Mouse (Mus musculus): ENCODE data around the gene Sirt2. TPM values are rescaled to one million over a fixed set of nuclear protein-coding genes. Genes with fewer than 3 reads are reported as not detected.

The Sirt2 gene
- polyA plus RNA-seq, 1 experiment from 2014 or later = 49.0 TPM

GRCm38 (mm10) chr7:28781261-28781663 lies 14.7 kb downstream of the Sirt2 start:
- ATAC-seq (ENCODE audit: insufficient number of reproducible peaks, low FRiP score) = no peak
- H3K36me3 ChIP-seq = peaks cover 36% of the 10 kb centered on the region

GRCm38 (mm10) chr7:28785161-28785560 lies 18.6 kb downstream of the Sirt2 start:
- Histone ChIP-seq H3K27me3 (replicated peaks) (no peaks in the 10 kb centered on the region), H3K36me3 (peaks cover 41% of the 10 kb centered on the region), H3K4me2 (no peak overlapping the region), H3K9me3 (replicated peaks) (no peaks in the 10 kb centered on the region), H3K9ac (no peak overlapping the region), H3K4me3 (no peak overlapping the region), H3K27ac (ENCODE audit: poor library complexity, severe bottlenecking) (no peak overlapping the region), H3K4me1 (replicated peaks) (peaks cover 31% of the 10 kb centered on the region)
- no peak for ATAC-seq (ENCODE audit: insufficient number of reproducible peaks, low FRiP score)
- 75% methylated on average over 5 of the region's 5 CpGs for WGBS

More at GRCm38 (mm10) chr7:28781261-28781663, 14.7 kb downstream of the Sirt2 start:
- Histone ChIP-seq H3K27ac (ENCODE audit: poor library complexity, severe bottlenecking) (no peak overlapping the region), H3K9ac (0 out of 2 replicates have a peak overlapping the region, but pooled peaks have one; percentile 13), H3K27me3 (replicated peaks) (no peaks in the 10 kb centered on the region), H3K4me1 (replicated peaks) (peaks cover 26% of the 10 kb centered on the region), H3K9me3 (replicated peaks) (no peaks in the 10 kb centered on the region), H3K4me2 (no peak overlapping the region), H3K4me3 (no peak overlapping the region)
- 89% methylated on average over 8 of the region's 8 CpGs for WGBS

GRCm38 (mm10) chr7:28787884-28788283 lies 21.3 kb downstream of the Sirt2 start:
- WGBS = 92% methylated on average over 9 of the region's 9 CpGs
- H3K4me2 ChIP-seq = no peak overlapping the region
- no peak overlapping the region for H3K27ac ChIP-seq (ENCODE audit: poor library complexity, severe bottlenecking)
- ATAC-seq (ENCODE audit: insufficient number of reproducible peaks, low FRiP score) = no peak
- H3K4me1 ChIP-seq (replicated peaks) = peaks cover 8% of the 10 kb centered on the region
- H3K9ac ChIP-seq = no peak overlapping the region
- H3K27me3 ChIP-seq (replicated peaks) = no peaks in the 10 kb centered on the region
- H3K4me3 ChIP-seq = no peak overlapping the region
- H3K36me3 ChIP-seq = peaks cover 39% of the 10 kb centered on the region
- H3K9me3 ChIP-seq (replicated peaks) = no peaks in the 10 kb centered on the region

GRCm38 (mm10) chr7:28788307-28789195 lies 22.0 kb downstream of the Sirt2 start, which contains the start of gene Rinl:
TSS of gene Rinl (plus strand) at chr7:28788969.
- ATAC-seq (ENCODE audit: insufficient number of reproducible peaks, low FRiP score) = no peak
- 0 out of 2 replicates have a peak, but pooled peaks cover 7% of the 10 kb centered on the region for H3K4me1 ChIP-seq (replicated peaks)

GRCm38 (mm10) chr7:28789235-28789634 lies 22.7 kb downstream of the Sirt2 start:
- H3K9ac ChIP-seq = no peak overlapping the region

More at GRCm38 (mm10) chr7:28788307-28789195, 22.0 kb downstream of the Sirt2 start, which contains the start of gene Rinl:
- no peak within 1 kb of the TSS for H3K27ac ChIP-seq (ENCODE audit: poor library complexity, severe bottlenecking)
- no peak within 1 kb of the TSS for H3K9ac ChIP-seq
- 40% methylated on average over 5 of the region's 5 CpGs for WGBS
- peaks cover 34% of the 10 kb centered on the region for H3K36me3 ChIP-seq
- no peaks in the 10 kb centered on the region for H3K9me3 ChIP-seq (replicated peaks)
- no peak within 1 kb of the TSS for H3K4me3 ChIP-seq
- no peak within 1 kb of the TSS for H3K4me2 ChIP-seq
- H3K27me3 ChIP-seq (replicated peaks) = no peaks in the 10 kb centered on the region

GRCm38 (mm10) chr7:28790066-28790806 lies 23.7 kb downstream of the Sirt2 start:
- H3K4me2 ChIP-seq = no peak overlapping the region
- H3K27me3 ChIP-seq (replicated peaks) = no peaks in the 10 kb centered on the region
- no peaks in the 10 kb centered on the region for H3K9me3 ChIP-seq (replicated peaks)
- H3K9ac ChIP-seq = no peak overlapping the region
- H3K4me3 ChIP-seq = no peak overlapping the region
- ATAC-seq (ENCODE audit: insufficient number of reproducible peaks, low FRiP score) = 0 out of 2 replicates have a peak, but pooled peaks have one; percentile 36
- H3K36me3 ChIP-seq = peaks cover 17% of the 10 kb centered on the region; the same call in 1 of the 2 replicates
- 52% methylated on average over 8 of the region's 8 CpGs for WGBS
- H3K4me1 ChIP-seq (replicated peaks) = 0 out of 2 replicates have a peak, but pooled peaks cover 7% of the 10 kb centered on the region
- no peak overlapping the region for H3K27ac ChIP-seq (ENCODE audit: poor library complexity, severe bottlenecking)

More at GRCm38 (mm10) chr7:28789235-28789634, 22.7 kb downstream of the Sirt2 start:
- H3K4me3 ChIP-seq = no peak overlapping the region
- no peaks in the 10 kb centered on the region for H3K27me3 ChIP-seq (replicated peaks)
- H3K4me1 ChIP-seq (replicated peaks) = 0 out of 2 replicates have a peak, but pooled peaks cover 7% of the 10 kb centered on the region
- peaks cover 27% of the 10 kb centered on the region for H3K36me3 ChIP-seq
- H3K4me2 ChIP-seq = no peak overlapping the region
- H3K27ac ChIP-seq (ENCODE audit: poor library complexity, severe bottlenecking) = no peak overlapping the region
- ATAC-seq (ENCODE audit: insufficient number of reproducible peaks, low FRiP score) = no peak
- WGBS = 73% methylated on average over 3 of the region's 3 CpGs
- H3K9me3 ChIP-seq (replicated peaks) = no peaks in the 10 kb centered on the region

GRCm38 (mm10) chr7:28791706-28792105 lies 25.2 kb downstream of the Sirt2 start:
- Histone ChIP-seq H3K4me1 (replicated peaks) (peaks cover 11% of the 10 kb centered on the region; the same call in 1 of the 2 replicates), H3K27me3 (replicated peaks) (no peaks in the 10 kb centered on the region), H3K9ac (no peak overlapping the region), H3K27ac (ENCODE audit: poor library complexity, severe bottlenecking) (no peak overlapping the region), H3K4me3 (no peak overlapping the region), H3K36me3 (peaks cover 9% of the 10 kb centered on the region; the same call in 1 of the 2 replicates), H3K4me2 (no peak overlapping the region), H3K9me3 (replicated peaks) (no peaks in the 10 kb centered on the region)
- no peak for ATAC-seq (ENCODE audit: insufficient number of reproducible peaks, low FRiP score)

GRCm38 (mm10) chr7:28792391-28793185 lies 26.1 kb downstream of the Sirt2 start:
- H3K4me3 ChIP-seq = no peak overlapping the region
- H3K9me3 ChIP-seq (replicated peaks) = no peaks in the 10 kb centered on the region
- no peak overlapping the region for H3K4me2 ChIP-seq
- H3K27ac ChIP-seq (ENCODE audit: poor library complexity, severe bottlenecking) = no peak overlapping the region
- peaks cover 6% of the 10 kb centered on the region; the same call in 1 of the 2 replicates for H3K36me3 ChIP-seq
- no peak overlapping the region for H3K9ac ChIP-seq
- ATAC-seq (ENCODE audit: insufficient number of reproducible peaks, low FRiP score) = no peak
- WGBS = 71% methylated on average over 14 of the region's 14 CpGs
- no peaks in the 10 kb centered on the region for H3K27me3 ChIP-seq (replicated peaks)
- peaks cover 15% of the 10 kb centered on the region; the same call in 1 of the 2 replicates for H3K4me1 ChIP-seq (replicated peaks)

- no peak for ATAC-seq (ENCODE audit: insufficient number of reproducible peaks, low FRiP score)
- peaks cover 12% of the 10 kb centered on the region; the same call in 1 of the 2 replicates for H3K4me1 ChIP-seq (replicated peaks)
- H3K36me3 ChIP-seq = no peaks in the 10 kb centered on the region
- no peaks in the 10 kb centered on the region for H3K27me3 ChIP-seq (replicated peaks)
- H3K27ac ChIP-seq (ENCODE audit: poor library complexity, severe bottlenecking) = no peak overlapping the region
- H3K9me3 ChIP-seq (replicated peaks) = no peaks in the 10 kb centered on the region
- no peak overlapping the region for H3K9ac ChIP-seq
- H3K4me3 ChIP-seq = no peak overlapping the region
- no peak overlapping the region for H3K4me2 ChIP-seq
- 28% methylated on average over 2 of the region's 2 CpGs for WGBS
Observed at GRCm38 (mm10) chr7:28793834-28794233, 27.3 kb downstream of the Sirt2 start.

GRCm38 (mm10) chr7:28794496-28794895 lies 28.0 kb downstream of the Sirt2 start:
- Histone ChIP-seq H3K27me3 (replicated peaks) (no peaks in the 10 kb centered on the region), H3K4me1 (replicated peaks) (peaks cover 8% of the 10 kb centered on the region; the same call in 1 of the 2 replicates), H3K4me3 (no peak overlapping the region), H3K9me3 (replicated peaks) (no peaks in the 10 kb centered on the region), H3K4me2 (no peak overlapping the region), H3K9ac (no peak overlapping the region), H3K27ac (ENCODE audit: poor library complexity, severe bottlenecking) (no peak overlapping the region), H3K36me3 (no peaks in the 10 kb centered on the region)
- 72% methylated on average over 3 of the region's 3 CpGs for WGBS
- ATAC-seq (ENCODE audit: insufficient number of reproducible peaks, low FRiP score) = no peak

Measured in heart, embryonic 12.5 days (tissue).